Mouse (Mus musculus) mammary gland, adult 2 months (tissue): Measurements from ENCODE around the gene Odf2. TPM values are rescaled to one million over a fixed set of nuclear protein-coding genes. Genes with fewer than 3 reads are reported as not detected.

Experiments used
- polyA plus RNA-seq: library from polyadenylated mRNA; depleted of rRNA; stranded (reverse); fragments of >200 nt; gene quantifications from 2 replicates; pipeline ENCODE4 v1.2.3, GENCODE M21; 2012; ENCODE audit warnings: low replicate concordance; rRNA removed

The Odf2 gene
- polyA plus RNA-seq = 25.4 and 34.9 TPM in 2 replicates

GRCm38 (mm10) chr2:29889066-29889944, at the start of gene Odf2:
Gene Odf2 (plus strand): TSS chr2:29889221.

GRCm38 (mm10) chr2:29868949-29869645, 19.9 kb upstream of the Odf2 start, which contains the start of gene Cercam:
Gene Cercam (plus strand): TSS chr2:29869164.

GRCm38 (mm10) chr2:29934906-29935599, 46.0 kb downstream of the Odf2 start, which contains the start of gene Gle1:
Gene Gle1 (plus strand): TSS chr2:29935426.

GRCm38 (mm10) chr2:29965250-29965843, 76.3 kb downstream of the Odf2 start, which contains the start of gene Sptan1:
Gene Sptan1 (plus strand): TSS chr2:29965560.

Other genes starting within 250 kb of the Odf2 start
- gene Gm13420, start 137.5 kb upstream of the Odf2 start, polyA plus RNA-seq = 0.24 and 0.56 TPM in 2 replicates
- gene Gm13547, start 129.9 kb upstream of the Odf2 start, polyA plus RNA-seq = not detected in 2 replicates
- gene Coq4, start 101.7 kb upstream of the Odf2 start, polyA plus RNA-seq = 45.0 and 78.6 TPM in 2 replicates
- 46.3 and 62.8 TPM in 2 replicates for gene Trub2, start 100.7 kb upstream of the Odf2 start, polyA plus RNA-seq
- 42.1 and 42.9 TPM in 2 replicates for gene Slc27a4, start 86.6 kb upstream of the Odf2 start, polyA plus RNA-seq
- gene Urm1, start 69.1 kb upstream of the Odf2 start, polyA plus RNA-seq = 43.2 and 50.1 TPM in 2 replicates
- gene Cercam, start 20.1 kb upstream of the Odf2 start, polyA plus RNA-seq = 30.0 and 31.6 TPM in 2 replicates
- 20.4 and 44.5 TPM in 2 replicates for gene Gle1, start 46.2 kb downstream of the Odf2 start, polyA plus RNA-seq
- gene Sptan1, start 76.3 kb downstream of the Odf2 start, polyA plus RNA-seq = 135 and 171 TPM in 2 replicates
- gene Wdr34, start 159.7 kb downstream of the Odf2 start, polyA plus RNA-seq = 21.4 and 26.6 TPM in 2 replicates
- gene Set, start 168.2 kb downstream of the Odf2 start, polyA plus RNA-seq = 35.8 and 65.2 TPM in 2 replicates
- 13.0 and 14.8 TPM in 2 replicates for gene Pkn3, start 188.5 kb downstream of the Odf2 start, polyA plus RNA-seq
- gene Zdhhc12, start 204.4 kb downstream of the Odf2 start, polyA plus RNA-seq = 50.4 and 83.3 TPM in 2 replicates
- gene Zer1, start 235.4 kb downstream of the Odf2 start, polyA plus RNA-seq = 84.4 and 90.4 TPM in 2 replicates
- gene Tbc1d13, start 244.5 kb downstream of the Odf2 start, polyA plus RNA-seq = 77.1 and 93.1 TPM in 2 replicates